Mouse (Mus musculus) testis, adult 2 months (tissue): ENCODE results near the gene Cela2a.

Experiments used
- CTCF ChIP-seq: fragments of 200-500 bp; IDR thresholded peaks from 2 replicates; pipeline ENCODE4 v1.5.1; 2012; ENCODE audit warnings: low read depth, mild to moderate bottlenecking, inconsistent platforms, low read length, moderate library complexity; ENCODE audit not compliant: control insufficient read depth, insufficient read depth, insufficient replicate concordance
- POLR2A ChIP-seq: fragments of 200-500 bp; IDR thresholded peaks from 2 replicates; pipeline ENCODE4 v1.6.1; 2012; ENCODE audit warnings: low read depth, mild to moderate bottlenecking, inconsistent platforms, low read length, moderate library complexity; ENCODE audit not compliant: control insufficient read depth

GRCm38 (mm10) chr4:141828177-141828576, 2.2 kb upstream of the Cela2a start:
- TF ChIP-seq POLR2A (no peak), CTCF (no peak)
